Mouse (Mus musculus): ENCODE measurements around the gene Tesk1. TPM values are rescaled to one million over a fixed set of nuclear protein-coding genes. Genes with fewer than 3 reads are reported as not detected.

Tesk1 gene
- polyA plus RNA-seq (2015; fragmentation: Nextera tagmentation; extraction: Ambion mirVana) = 3.1 and 5.8 TPM in 2 replicates

DNA sequence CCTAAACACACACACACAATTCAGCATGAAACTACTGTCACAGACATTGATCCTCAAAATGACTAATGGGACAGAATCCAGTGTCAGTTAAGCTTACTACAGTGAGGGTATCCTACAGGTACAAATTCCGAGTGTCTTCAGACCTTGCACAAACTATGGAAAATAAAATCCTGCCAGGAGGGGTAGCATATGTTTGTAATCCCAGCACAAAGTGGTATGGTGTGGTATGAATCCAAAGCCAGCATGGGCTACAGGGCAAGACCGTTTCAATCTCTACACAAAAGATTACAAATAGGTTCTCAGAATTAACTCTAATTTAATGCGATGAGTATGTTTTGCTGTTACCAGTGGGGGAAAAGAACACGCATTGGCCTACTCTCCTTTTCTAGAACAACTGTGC, at the start of gene Tesk1:
Gene Tesk1, plus strand, starts transcription at position 301 of the 400 bp plus-strand sequence.
- Histone ChIP-seq H3K27ac (peak within 1 kb of the TSS; percentile 93), H3K9me3 (replicated peaks) (no peaks in the 10 kb centered on the region), H3K4me1 (replicated peaks) (peaks cover 14% of the 10 kb centered on the region), H3K27me3 (no peaks in the 10 kb centered on the region), H3K9ac (peak within 1 kb of the TSS; percentile 99), H3K4me3 (peak within 1 kb of the TSS; percentile 93), H3K4me2 (peak within 1 kb of the TSS; percentile 97), H3K36me3 (peaks cover 17% of the 10 kb centered on the region)
- no peak for ATAC-seq (replicated peaks; ENCODE audit: insufficient number of reproducible peaks, insufficient read depth, low FRiP score, low read depth)
- WGBS = 28% methylated on average over 4 of the region's 4 CpGs

GRCm38 (mm10) chr4:43394345-43394891, 47.3 kb upstream of the Tesk1 start:
- no peaks in the 10 kb centered on the region for H3K36me3 ChIP-seq
- peak overlapping the region; percentile 96 for H3K27ac ChIP-seq
- 14% methylated on average over 15 of the region's 15 CpGs for whole genome bisulfite sequencing
- H3K9ac ChIP-seq = peak overlapping the region; percentile 30
- H3K4me2 ChIP-seq = peak overlapping the region; percentile 51
- H3K9me3 ChIP-seq (replicated peaks) = no peaks in the 10 kb centered on the region
- H3K4me1 ChIP-seq (replicated peaks) = peaks cover 47% of the 10 kb centered on the region
- peak; percentile 81 for ATAC-seq (replicated peaks; ENCODE audit: insufficient number of reproducible peaks, insufficient read depth, low FRiP score, low read depth)
- H3K27me3 ChIP-seq = no peaks in the 10 kb centered on the region
- peak overlapping the region; percentile 15; the same call in 1 of the 2 replicates for H3K4me3 ChIP-seq

GRCm38 (mm10) chr4:43395147-43395546, 46.6 kb upstream of the Tesk1 start:
- no peak overlapping the region for H3K4me3 ChIP-seq
- WGBS = 72% methylated on average over 5 of the region's 5 CpGs
- H3K27me3 ChIP-seq = no peaks in the 10 kb centered on the region
- H3K27ac ChIP-seq = peak overlapping the region; percentile 96
- no peaks in the 10 kb centered on the region for H3K9me3 ChIP-seq (replicated peaks)
- H3K4me1 ChIP-seq (replicated peaks) = peaks cover 47% of the 10 kb centered on the region
- peak overlapping the region; percentile 30; the same call in 1 of the 2 replicates for H3K9ac ChIP-seq
- no peak for ATAC-seq (replicated peaks; ENCODE audit: insufficient number of reproducible peaks, insufficient read depth, low FRiP score, low read depth)
- no peaks in the 10 kb centered on the region for H3K36me3 ChIP-seq
- H3K4me2 ChIP-seq = peak overlapping the region; percentile 51

DNA sequence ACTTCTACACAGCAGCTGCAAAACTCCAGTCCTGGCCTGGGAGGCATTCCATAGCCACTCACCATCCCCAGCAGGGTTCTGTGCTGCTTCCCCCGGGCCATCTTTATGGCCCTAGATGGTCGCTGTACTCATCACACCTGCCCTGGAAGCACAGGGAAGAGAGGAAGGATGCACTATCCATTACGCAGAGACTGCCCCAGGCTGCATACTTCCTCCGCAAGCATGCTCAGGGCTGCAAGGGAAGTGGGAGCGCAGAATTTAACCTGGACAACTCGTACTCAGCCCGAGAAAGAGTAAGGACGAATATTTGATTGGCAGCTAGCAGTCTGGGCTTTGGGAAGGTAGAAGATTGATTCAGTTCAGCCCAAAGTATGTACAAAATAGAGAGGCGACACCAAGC, 45.9 kb upstream of the Tesk1 start:
- Histone ChIP-seq H3K36me3 (no peaks in the 10 kb centered on the region), H3K27ac (peak overlapping the region; percentile 96; the same call in 1 of the 2 replicates), H3K4me1 (replicated peaks) (peaks cover 51% of the 10 kb centered on the region), H3K4me3 (no peak overlapping the region), H3K4me2 (no peak overlapping the region), H3K9me3 (replicated peaks) (no peaks in the 10 kb centered on the region), H3K9ac (no peak overlapping the region), H3K27me3 (no peaks in the 10 kb centered on the region)
- 74% methylated on average over 9 of the region's 9 CpGs for WGBS
- no peak for ATAC-seq (replicated peaks; ENCODE audit: insufficient number of reproducible peaks, insufficient read depth, low FRiP score, low read depth)

- no peak overlapping the region for H3K4me3 ChIP-seq
- no peak overlapping the region for H3K4me2 ChIP-seq
- no peaks in the 10 kb centered on the region for H3K27me3 ChIP-seq
- no peak for ATAC-seq (replicated peaks; ENCODE audit: insufficient number of reproducible peaks, insufficient read depth, low FRiP score, low read depth)
- no peaks in the 10 kb centered on the region for H3K36me3 ChIP-seq
- WGBS = 86% methylated on average over 5 of the region's 5 CpGs
- H3K27ac ChIP-seq = no peak overlapping the region
- H3K4me1 ChIP-seq (replicated peaks) = peaks cover 57% of the 10 kb centered on the region
- no peaks in the 10 kb centered on the region for H3K9me3 ChIP-seq (replicated peaks)
- no peak overlapping the region for H3K9ac ChIP-seq
Observed at GRCm38 (mm10) chr4:43396381-43396780, 45.4 kb upstream of the Tesk1 start.

- Histone ChIP-seq H3K4me2 (no peak overlapping the region), H3K36me3 (no peaks in the 10 kb centered on the region), H3K9ac (no peak overlapping the region), H3K9me3 (replicated peaks) (no peaks in the 10 kb centered on the region), H3K4me3 (no peak overlapping the region), H3K4me1 (replicated peaks) (peaks cover 71% of the 10 kb centered on the region), H3K27me3 (no peaks in the 10 kb centered on the region), H3K27ac (peak overlapping the region; percentile 93)
- WGBS = 75% methylated on average over 4 of the region's 4 CpGs
- ATAC-seq (replicated peaks; ENCODE audit: insufficient number of reproducible peaks, insufficient read depth, low FRiP score, low read depth) = no peak
Observed at GRCm38 (mm10) chr4:43398014-43398413, 43.7 kb upstream of the Tesk1 start.

GRCm38 (mm10) chr4:43398829-43399331, 42.9 kb upstream of the Tesk1 start:
- peak; percentile 32; the same call in 1 of the 2 replicates for ATAC-seq (replicated peaks; ENCODE audit: insufficient number of reproducible peaks, insufficient read depth, low FRiP score, low read depth)
- Histone ChIP-seq H3K4me3 (peak overlapping the region; percentile 34), H3K4me1 (replicated peaks) (peaks cover 69% of the 10 kb centered on the region), H3K9ac (peak overlapping the region; percentile 49), H3K9me3 (replicated peaks) (no peaks in the 10 kb centered on the region), H3K4me2 (peak overlapping the region; percentile 59), H3K36me3 (no peaks in the 10 kb centered on the region), H3K27ac (peak overlapping the region; percentile 93), H3K27me3 (no peaks in the 10 kb centered on the region)
- 14% methylated on average over 17 of the region's 17 CpGs for WGBS

GRCm38 (mm10) chr4:43399391-43400131, 42.2 kb upstream of the Tesk1 start:
- H3K27ac ChIP-seq = peak overlapping the region; percentile 93
- H3K4me1 ChIP-seq (replicated peaks) = peaks cover 62% of the 10 kb centered on the region
- no peaks in the 10 kb centered on the region for H3K9me3 ChIP-seq (replicated peaks)
- no peaks in the 10 kb centered on the region for H3K36me3 ChIP-seq
- peak overlapping the region; percentile 49 for H3K9ac ChIP-seq
- H3K27me3 ChIP-seq = no peaks in the 10 kb centered on the region
- ATAC-seq (replicated peaks; ENCODE audit: insufficient number of reproducible peaks, insufficient read depth, low FRiP score, low read depth) = peak; percentile 77
- H3K4me3 ChIP-seq = peak overlapping the region; percentile 34
- 39% methylated on average over 31 of the region's 31 CpGs for WGBS
- H3K4me2 ChIP-seq = peak overlapping the region; percentile 59

DNA sequence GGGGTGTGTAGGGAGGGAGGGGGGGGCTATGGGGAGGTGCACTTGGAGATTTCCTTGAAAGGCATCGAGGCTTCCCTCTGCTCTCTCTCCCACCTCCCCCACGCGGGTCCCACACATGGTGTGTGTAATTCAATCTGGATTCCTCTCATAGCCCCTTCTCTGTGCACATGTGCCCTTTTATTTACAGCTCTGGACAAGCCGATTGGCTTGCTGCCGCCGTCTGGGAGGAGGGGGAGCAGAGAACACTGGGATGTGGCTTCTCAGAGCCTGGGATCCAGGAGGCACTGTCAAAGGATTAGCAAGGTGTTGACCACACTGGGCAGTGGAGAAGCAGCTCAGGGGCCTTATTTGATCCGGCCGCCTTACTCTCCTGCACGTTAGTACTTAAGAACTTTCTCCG, 40.8 kb upstream of the Tesk1 start:
- H3K9me3 ChIP-seq (replicated peaks) = no peaks in the 10 kb centered on the region
- peaks cover 59% of the 10 kb centered on the region for H3K4me1 ChIP-seq (replicated peaks)
- WGBS = 29% methylated on average over 10 of the region's 10 CpGs
- H3K27ac ChIP-seq = peak overlapping the region; percentile 93
- no peak overlapping the region for H3K9ac ChIP-seq
- H3K36me3 ChIP-seq = no peaks in the 10 kb centered on the region
- ATAC-seq (replicated peaks; ENCODE audit: insufficient number of reproducible peaks, insufficient read depth, low FRiP score, low read depth) = no peak
- H3K27me3 ChIP-seq = no peaks in the 10 kb centered on the region
- H3K4me2 ChIP-seq = peak overlapping the region; percentile 18; the same call in 1 of the 2 replicates
- no peak overlapping the region for H3K4me3 ChIP-seq

DNA sequence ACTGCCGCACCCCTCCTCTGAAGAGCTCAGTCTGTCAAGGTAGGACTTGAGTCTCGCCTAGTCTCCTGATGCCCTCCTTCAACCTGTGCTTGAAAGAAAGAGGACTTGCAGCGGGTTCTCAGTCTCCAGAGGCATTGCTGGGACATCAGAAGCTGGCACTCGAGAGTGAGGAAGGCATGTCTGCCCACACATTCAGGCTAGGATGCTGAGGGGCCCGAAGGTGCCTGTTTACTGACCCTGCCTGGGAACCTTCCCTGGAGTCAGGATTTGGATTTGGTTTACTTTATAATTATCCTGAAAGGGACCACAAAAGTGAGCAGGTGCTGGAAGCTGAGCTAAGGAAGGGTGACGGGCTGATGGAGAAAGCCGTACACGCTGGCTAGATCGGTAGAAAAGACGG, 40.3 kb upstream of the Tesk1 start:
- Histone ChIP-seq H3K4me2 (0 out of 2 replicates have a peak overlapping the region, but pooled peaks have one; percentile 18), H3K9me3 (replicated peaks) (no peaks in the 10 kb centered on the region), H3K9ac (no peak overlapping the region), H3K27me3 (no peaks in the 10 kb centered on the region), H3K4me3 (no peak overlapping the region), H3K36me3 (no peaks in the 10 kb centered on the region), H3K4me1 (replicated peaks) (peaks cover 62% of the 10 kb centered on the region), H3K27ac (peak overlapping the region; percentile 93)
- no peak for ATAC-seq (replicated peaks; ENCODE audit: insufficient number of reproducible peaks, insufficient read depth, low FRiP score, low read depth)
- WGBS = 84% methylated on average over 10 of the region's 10 CpGs

GRCm38 (mm10) chr4:43402212-43402611, 39.5 kb upstream of the Tesk1 start:
- Histone ChIP-seq H3K27ac (peak overlapping the region; percentile 14), H3K4me1 (replicated peaks) (peaks cover 69% of the 10 kb centered on the region), H3K4me3 (no peak overlapping the region), H3K9ac (no peak overlapping the region), H3K27me3 (no peaks in the 10 kb centered on the region), H3K9me3 (replicated peaks) (no peaks in the 10 kb centered on the region), H3K4me2 (no peak overlapping the region), H3K36me3 (no peaks in the 10 kb centered on the region)
- no peak for ATAC-seq (replicated peaks; ENCODE audit: insufficient number of reproducible peaks, insufficient read depth, low FRiP score, low read depth)
- WGBS = 58% methylated on average over 9 of the region's 9 CpGs

Data from heart, embryonic 15.5 days (tissue).